Mouse (Mus musculus) CH12.LX (cell line): Measurements from ENCODE around the gene Qk.

Source experiments
- CTCF ChIP-seq, 2 experiments: IDR thresholded peaks in 1 of 2; conservative IDR thresholded peaks in 1 of 2; 2 replicates each; pipeline ENCODE4 v1.5.1; 2011 to 2012; ENCODE audit warnings: low read depth in 2 of 2, low read length in 2 of 2, improper control_type of control experiment in 1 of 2, inconsistent platforms in 1 of 2, mild to moderate bottlenecking in 1 of 2, moderate library complexity in 1 of 2
- HCFC1 ChIP-seq: IDR thresholded peaks from 2 replicates; pipeline ENCODE4 v1.6.1; 2012; ENCODE audit warnings: low read depth, mild to moderate bottlenecking, inconsistent platforms, low read length, improper control_type of control experiment
- MAFK ChIP-seq: IDR thresholded peaks from 2 replicates; pipeline ENCODE4 v1.6.1; 2011; ENCODE audit warnings: low read length, improper control_type of control experiment; ENCODE audit not compliant: insufficient replicate concordance
- MAX ChIP-seq: IDR thresholded peaks from 2 replicates; pipeline ENCODE4 v1.6.1; 2011; ENCODE audit warnings: low read length, improper control_type of control experiment
- NELFE ChIP-seq: IDR thresholded peaks from 2 replicates; pipeline ENCODE4 v1.6.1; 2011; ENCODE audit warnings: low read depth, low read length, improper control_type of control experiment
- POLR2A ChIP-seq: IDR thresholded peaks from 2 replicates; pipeline ENCODE4 v1.6.1; 2011; ENCODE audit warnings: low read depth, mild to moderate bottlenecking, improper control_type of control experiment, low read length
- RCOR1 ChIP-seq: conservative IDR thresholded peaks from 2 replicates; pipeline ENCODE4 v1.6.1; 2012; ENCODE audit warnings: low read depth, mild to moderate bottlenecking, inconsistent platforms, low read length, improper control_type of control experiment
- SMC3 ChIP-seq: IDR thresholded peaks from 2 replicates; pipeline ENCODE4 v1.6.1; 2011; ENCODE audit warnings: low read depth, low read length, improper control_type of control experiment
- USF2 ChIP-seq: conservative IDR thresholded peaks from 2 replicates; pipeline ENCODE4 v1.6.1; 2011; ENCODE audit warnings: low read depth, low read length, improper control_type of control experiment
- ZC3H11A ChIP-seq: IDR thresholded peaks from 2 replicates; pipeline ENCODE4 v1.6.1; 2012; ENCODE audit warnings: low read depth, mild to moderate bottlenecking, inconsistent platforms, low read length, improper control_type of control experiment

DNA sequence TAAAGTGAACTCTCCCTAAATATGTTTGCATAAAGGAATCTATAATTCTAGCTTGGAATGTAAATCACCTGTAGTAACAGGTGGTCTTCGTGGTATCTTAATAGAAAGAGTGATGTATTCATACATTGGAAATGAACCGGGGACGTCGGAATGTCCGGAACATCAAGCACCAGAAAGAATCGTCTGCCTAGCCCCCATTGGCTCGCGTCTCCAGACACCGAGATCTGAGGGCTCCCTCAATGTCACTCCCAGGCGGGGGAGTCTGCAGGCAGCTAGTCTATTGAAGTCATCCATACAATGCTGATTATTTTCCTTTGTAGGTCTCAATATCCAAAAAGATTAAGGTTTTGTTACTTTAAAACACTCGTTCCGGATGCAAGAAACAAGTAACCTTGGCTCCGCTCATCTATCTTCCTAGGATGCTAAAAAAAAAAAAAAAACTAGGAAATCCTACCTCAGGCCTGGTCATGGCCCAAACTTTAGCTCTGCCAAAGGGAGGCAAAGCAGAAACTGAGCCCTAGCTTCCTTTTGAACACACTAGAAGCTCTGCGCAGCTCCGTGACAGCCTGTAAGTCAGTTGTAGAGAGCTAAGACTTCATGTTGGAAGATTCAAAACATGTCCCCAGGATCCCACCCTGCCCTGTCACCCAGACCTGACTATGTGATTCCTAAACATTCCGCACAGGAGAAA is 16.3 kb upstream of the Qk start:
- TF ChIP-seq CTCF (conservative IDR thresholded peaks at IDR 0.05 in 1 of 2, IDR thresholded peaks at IDR 0.05 in 1 of 2; ENCODE audit: low read depth in 2 of 2, low read length in 2 of 2) (no peak), HCFC1 (no peak), ZC3H11A (no peak), USF2 (no peak), POLR2A (no peak), SMC3 (no peak), MAFK (no peak), NELFE (no peak), MAX (no peak), RCOR1 (no peak)
